ENCODE assay signal across 9 mouse cellular contexts in genomic region chr1:41431127-41431690, GRCm38 (mm10).
DNase-seq lines count a peak whose midpoint lies in the region; ATAC-seq and TF ChIP-seq lines count a peak whose summit lies in the region.
"Had no signal": no experiment of that assay in that cellular context is flagged by ENCODE, and none has a peak within 500 bp of the region (broad histone marks: within the 10 kb centered on the region; RNA-seq: fewer than 3 reads in every experiment).

No protein-coding gene starts in this region.

- no peak overlapping the region for H3K27ac ChIP-seq in hindbrain, embryonic 11.5 days (ENCODE audit: low read depth, low read length)
- no peak overlapping the region for H3K27ac ChIP-seq in stomach, postnatal 0 days (replicated peaks)
- H3K27ac ChIP-seq: lung, embryonic 15.5 days had no signal

- peak; percentile 9 to 20 for DNase-seq in cerebellum, postnatal 14 days
- DNase-seq in cerebellum, adult 8-10 months, result no peak
- DNase-seq in retina, postnatal 1 day, result peak; percentile 80
- DNase-seq in retina, embryonic 14.5 days (ENCODE audit: low spot score), result no peak
- peak; percentile 49 for DNase-seq in hindbrain, embryonic 11.5 days (ENCODE audit: low spot score)
- peak; percentile 14 for DNase-seq in stomach, postnatal 0 days (ENCODE audit: low spot score)
- no peak for DNase-seq in urinary bladder, postnatal 36 days (ENCODE audit: low spot score in 2 of 2)
- no peak for DNase-seq in spleen, postnatal 10 days (ENCODE audit: low spot score in 2 of 2)

- ATAC-seq in hindbrain, embryonic 11.5 days (ENCODE audit: low FRiP score), result peak; percentile 79
- no peak for ATAC-seq in stomach, postnatal 0 days (ENCODE audit: low FRiP score, low TSS enrichment)

- H3K4me2 ChIP-seq in hindbrain, embryonic 11.5 days (replicated peaks; ENCODE audit: low read depth, low read length), result no peak overlapping the region
- H3K4me2 ChIP-seq in stomach, postnatal 0 days (replicated peaks; ENCODE audit: low read depth), result no peak overlapping the region
- H3K4me2 ChIP-seq: lung, embryonic 15.5 days had no signal

- H3K9me3 ChIP-seq in hindbrain, embryonic 11.5 days (ENCODE audit: control insufficient read depth, low read length), result no peaks in the 10 kb centered on the region
- H3K9me3 ChIP-seq in stomach, postnatal 0 days (ENCODE audit: control insufficient read depth, low read length), result no peaks in the 10 kb centered on the region
- H3K9me3 ChIP-seq: lung, embryonic 15.5 days had no signal

- H3K4me3 ChIP-seq in hindbrain, embryonic 11.5 days (ENCODE audit: low read depth, low read length), result no peak overlapping the region
- H3K4me3 ChIP-seq in stomach, postnatal 0 days (ENCODE audit: low read depth, low read length), result no peak overlapping the region
- H3K4me3 ChIP-seq: lung, embryonic 15.5 days had no signal

- no peaks in the 10 kb centered on the region for H3K36me3 ChIP-seq in hindbrain, embryonic 11.5 days (ENCODE audit: control insufficient read depth, insufficient read depth, low read length)
- no peaks in the 10 kb centered on the region for H3K36me3 ChIP-seq in stomach, postnatal 0 days (ENCODE audit: control insufficient read depth, insufficient read depth, low read length)
- H3K36me3 ChIP-seq: lung, embryonic 15.5 days had no signal

- TF ChIP-seq CTCF in stomach, postnatal 0 days (IDR thresholded peaks at IDR 0.05; ENCODE audit: low read depth), result no peak

- WGBS in hindbrain, embryonic 11.5 days, result 41% methylated on average over 7 of the region's 7 CpGs
- 21% methylated on average over 7 of the region's 7 CpGs for WGBS in stomach, postnatal 0 days

- no peak overlapping the region for H3K9ac ChIP-seq in hindbrain, embryonic 11.5 days (ENCODE audit: low read depth, low read length)
- H3K9ac ChIP-seq in stomach, postnatal 0 days (ENCODE audit: low read length), result no peak overlapping the region
- H3K9ac ChIP-seq: lung, embryonic 15.5 days had no signal

- H3K27me3 ChIP-seq in hindbrain, embryonic 11.5 days (ENCODE audit: control insufficient read depth, insufficient read depth, low read length), result no peaks in the 10 kb centered on the region
- no peaks in the 10 kb centered on the region for H3K27me3 ChIP-seq in stomach, postnatal 0 days (ENCODE audit: control insufficient read depth, insufficient read depth, low read length)
- H3K27me3 ChIP-seq: lung, embryonic 15.5 days had no signal

- no peak for TF ChIP-seq EP300 in stomach, postnatal 0 days (optimal IDR thresholded peaks at IDR 0.05)

- no peaks in the 10 kb centered on the region for H3K4me1 ChIP-seq in hindbrain, embryonic 11.5 days (replicated peaks; ENCODE audit: control insufficient read depth, insufficient read depth, low read length)
- H3K4me1 ChIP-seq in stomach, postnatal 0 days (replicated peaks; ENCODE audit: control insufficient read depth, insufficient read depth), result no peaks in the 10 kb centered on the region

Comparison
In these comparisons a context has a peak if more than half of its experiments do, and no peak if none do; other contexts are left out.
1. DNase-seq: peak in cerebellum, postnatal 14 days (2 of 2), retina, postnatal 1 day (single experiment), hindbrain, embryonic 11.5 days (single experiment) and stomach, postnatal 0 days (single experiment); none in cerebellum, adult 8-10 months (single experiment), retina, embryonic 14.5 days (single experiment), urinary bladder, postnatal 36 days (0 of 2) and spleen, postnatal 10 days (0 of 2).